Mouse (Mus musculus) thymus, postnatal 4 days (tissue): Measurements from ENCODE around the gene Sez6l.

ENCODE experiments used
- DNase-seq: peaks from one replicate; pipeline ENCODE4 v3.0.0; 2021

The Sez6l gene

GRCm38 (mm10) chr5:112584155-112584769 is 7.3 kb upstream of the Sez6l start:
- no peak for DNase-seq

- no peak for DNase-seq
These were observed 6.3 kb upstream of the Sez6l start for GRCm38 (mm10) chr5:112583304-112583703.

GRCm38 (mm10) chr5:112577750-112578149 is 765 bp upstream of the Sez6l start:
- no peak for DNase-seq

- no peak for DNase-seq
These were observed 508 bp downstream of the Sez6l start for GRCm38 (mm10) chr5:112576361-112576992.

- DNase-seq, result peak; percentile 22
These were observed 1.7 kb downstream of the Sez6l start for GRCm38 (mm10) chr5:112575151-112575915.

GRCm38 (mm10) chr5:112573916-112574315 is 3.1 kb downstream of the Sez6l start:
- peak; percentile 51 for DNase-seq

- DNase-seq, result no peak
These were observed 4.8 kb downstream of the Sez6l start for GRCm38 (mm10) chr5:112572217-112572616.

GRCm38 (mm10) chr5:112565489-112565888 is 11.5 kb downstream of the Sez6l start:
- no peak for DNase-seq

- DNase-seq, result no peak
These were observed 11.9 kb downstream of the Sez6l start for GRCm38 (mm10) chr5:112565083-112565482.

GRCm38 (mm10) chr5:112560869-112561499 is 16.0 kb downstream of the Sez6l start:
- no peak for DNase-seq

GRCm38 (mm10) chr5:112560139-112560538 is 16.8 kb downstream of the Sez6l start:
- no peak for DNase-seq

GRCm38 (mm10) chr5:112557396-112557795 is 19.6 kb downstream of the Sez6l start:
- no peak for DNase-seq

- DNase-seq, result no peak
These were observed 20.3 kb downstream of the Sez6l start for GRCm38 (mm10) chr5:112556640-112557039.

- no peak for DNase-seq
These were observed 22.5 kb downstream of the Sez6l start for GRCm38 (mm10) chr5:112554508-112554907.

GRCm38 (mm10) chr5:112552786-112553185 is 24.2 kb downstream of the Sez6l start:
- no peak for DNase-seq

GRCm38 (mm10) chr5:112551975-112552728 is 24.8 kb downstream of the Sez6l start:
- DNase-seq, result no peak

GRCm38 (mm10) chr5:112548846-112549620 is 28.0 kb downstream of the Sez6l start:
- DNase-seq, result no peak

- no peak for DNase-seq
These were observed 30.2 kb downstream of the Sez6l start for GRCm38 (mm10) chr5:112546771-112547170.

- no peak for DNase-seq
These were observed 38.7 kb downstream of the Sez6l start for GRCm38 (mm10) chr5:112538295-112538694.

GRCm38 (mm10) chr5:112535868-112536267 is 41.1 kb downstream of the Sez6l start:
- no peak for DNase-seq

- no peak for DNase-seq
These were observed 42.8 kb downstream of the Sez6l start for GRCm38 (mm10) chr5:112534146-112534545.
